Mouse (Mus musculus) left cerebral cortex, postnatal 36 days (tissue): ENCODE results near the gene Zfp277. TPM values are rescaled to one million over a fixed set of nuclear protein-coding genes. Genes with fewer than 3 reads are reported as not detected.

ENCODE experiments used
- DNase-seq, 2 experiments: peaks; one replicate each; pipeline ENCODE4 v3.0.0; 2021 to 2022; ENCODE audit warnings: low spot score in 2 of 2, mixed read lengths in 1 of 2
- intact Hi-C: fragments of 180-260 bp; cut with DNase I; formaldehyde crosslinking; loops from one replicate; pipeline ENCODE4 v1.15.1; 2025
- total RNA-seq, 2 experiments: library from RNA; stranded (reverse); gene quantifications; 2 replicates each; pipeline ENCODE4 v1.2.3; 2021

Zfp277 gene
- total RNA-seq, 2 experiments from 2014 or later: 16.6 to 20.1 TPM

DNA sequence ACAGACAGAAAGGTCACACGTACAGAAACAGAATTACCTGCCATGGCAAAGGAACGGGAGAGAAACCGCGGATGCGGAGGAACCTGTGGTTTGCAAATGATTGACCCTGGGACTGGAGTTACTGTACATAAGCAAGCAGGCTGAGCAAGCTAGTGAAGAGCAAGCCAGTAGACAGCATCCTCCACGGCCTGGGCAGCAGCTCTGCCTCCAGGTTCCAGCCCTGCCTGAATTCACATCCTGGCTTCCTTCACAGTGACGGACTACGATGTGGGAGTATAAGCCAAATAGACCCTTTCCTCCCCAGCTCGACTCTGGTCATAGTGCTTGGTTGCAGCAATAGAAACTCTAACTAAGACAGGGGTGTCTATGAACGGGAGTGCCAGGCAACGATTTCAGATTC, 63.9 kb downstream of the Zfp277 start:
- intact Hi-C loops: no loop called here

DNA sequence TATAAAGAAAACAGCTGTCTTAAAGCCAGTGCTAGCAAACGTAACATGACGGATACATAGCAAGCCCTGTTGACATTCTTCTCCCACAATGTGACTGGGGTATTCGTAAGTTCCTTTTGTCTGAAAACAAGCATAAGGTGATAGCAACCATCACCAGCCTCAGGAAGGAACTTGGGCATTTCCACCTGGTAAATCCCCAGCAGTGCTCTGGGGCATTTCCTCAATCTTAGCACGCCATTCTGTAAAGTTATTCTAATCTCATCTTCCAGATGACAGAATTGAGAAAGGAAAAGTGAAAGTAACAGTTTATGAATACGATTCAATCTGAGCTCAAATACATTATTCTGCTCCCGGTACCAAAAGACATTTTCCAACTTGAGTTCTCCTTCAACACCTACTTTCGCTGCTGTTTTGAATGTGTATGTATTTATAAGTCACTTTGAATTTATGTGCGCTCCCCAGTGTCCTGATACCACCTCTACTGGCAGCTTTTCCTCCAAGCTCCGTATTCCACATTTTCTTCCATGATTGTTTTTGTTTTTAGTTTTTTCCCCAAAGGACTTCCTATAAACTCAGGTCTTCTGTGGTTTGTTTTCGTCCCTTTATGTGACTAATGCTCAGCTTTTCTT, 64.4 kb downstream of the Zfp277 start:
- intact Hi-C loops: no loop called here
- DNase-seq: no peak

More for the DNA sequence above, 63.9 kb downstream of the Zfp277 start:
- DNase-seq: peak in 1 of 2 experiments; percentile 22

- no peak for DNase-seq
- intact Hi-C loops: no loop called here
Observed at GRCm38 (mm10) chr12:40379538-40379923, 66.2 kb downstream of the Zfp277 start.

- intact Hi-C loops: no loop called here
Observed at GRCm38 (mm10) chr12:40378621-40379537, 66.8 kb downstream of the Zfp277 start.

DNA sequence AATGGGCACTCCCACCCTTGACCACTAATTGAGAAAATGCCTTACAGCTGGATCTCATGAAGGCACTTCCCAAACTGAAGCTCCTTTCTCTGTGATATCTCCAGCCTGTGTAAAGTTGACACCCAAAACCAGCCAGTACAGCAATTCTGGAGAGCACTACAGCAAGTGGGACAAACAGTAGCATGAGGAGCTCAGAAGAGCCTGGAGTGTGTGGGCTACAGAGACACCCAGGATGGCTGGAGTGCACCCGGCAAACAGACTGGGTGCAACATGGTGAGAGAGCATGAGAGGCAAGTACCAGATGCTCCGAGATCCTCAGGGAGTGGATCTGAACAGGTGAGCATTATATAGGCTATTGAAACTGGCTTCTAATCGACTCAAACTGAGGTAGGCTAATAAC, 93.8 kb downstream of the Zfp277 start:
- intact Hi-C loops: no loop called here
- no peak for DNase-seq

More at GRCm38 (mm10) chr12:40378621-40379537, 66.8 kb downstream of the Zfp277 start:
- no peak for DNase-seq

- intact Hi-C loops: no loop called here
- no peak for DNase-seq
Observed at GRCm38 (mm10) chr12:40348251-40348650, 97.5 kb downstream of the Zfp277 start.

- DNase-seq: no peak
- intact Hi-C loops: no loop called here
Observed at GRCm38 (mm10) chr12:40347060-40347698, 98.5 kb downstream of the Zfp277 start.

DNA sequence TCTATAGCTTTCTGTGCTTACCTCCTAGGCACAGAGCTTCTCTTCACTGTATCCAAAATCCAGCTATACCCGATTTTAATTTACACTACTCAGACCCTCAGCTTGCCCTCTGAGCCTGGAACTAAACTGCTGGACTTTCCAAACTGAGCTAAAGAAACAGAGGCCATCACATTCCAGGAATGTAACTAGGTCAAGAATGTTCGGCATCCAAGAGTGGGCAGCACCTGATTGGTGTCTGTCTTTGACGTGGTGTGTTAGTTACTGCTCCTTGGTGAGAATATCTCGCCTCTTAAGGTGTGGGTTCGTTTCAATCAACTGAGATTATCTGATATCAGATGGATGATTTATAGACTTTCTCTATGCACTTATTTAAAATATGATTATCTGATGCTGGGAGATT, 104.3 kb downstream of the Zfp277 start:
- intact Hi-C loops: no loop called here
- DNase-seq: no peak

- intact Hi-C loops: no loop called here
- DNase-seq: no peak
Observed at GRCm38 (mm10) chr12:40335303-40335702, 110.4 kb downstream of the Zfp277 start.

GRCm38 (mm10) chr12:40331467-40331866, 114.2 kb downstream of the Zfp277 start:
- intact Hi-C loops: no loop called here
- no peak for DNase-seq

DNA sequence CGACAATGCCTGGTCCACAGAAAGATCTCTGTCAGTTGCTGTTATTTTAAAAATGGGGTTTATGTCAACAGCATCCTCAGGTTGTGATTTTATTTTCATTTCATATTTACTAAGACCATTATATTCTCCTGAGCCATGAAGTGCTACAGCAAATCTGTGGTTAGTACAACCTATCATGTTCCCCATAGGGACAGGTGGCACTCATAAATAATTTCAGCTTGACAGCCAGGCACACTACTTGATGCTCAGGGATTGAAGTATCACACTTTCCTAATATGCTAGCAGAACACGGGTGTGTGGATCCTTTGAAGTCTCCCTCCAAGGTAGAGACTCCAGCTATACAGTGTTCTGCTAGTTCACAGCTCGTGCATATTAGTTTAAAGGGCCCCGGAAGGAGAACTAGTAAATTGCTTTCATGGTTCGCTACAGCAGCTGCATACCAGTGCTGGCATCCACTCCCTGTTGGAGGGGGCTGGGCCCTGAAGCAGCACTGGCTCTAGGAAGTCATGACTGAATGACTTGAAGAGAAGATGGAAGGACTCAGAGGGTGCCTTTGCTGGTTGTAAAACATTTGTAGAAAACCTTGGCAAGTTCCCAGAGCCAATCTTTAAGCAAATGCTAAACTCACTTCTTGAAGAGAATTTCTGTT, 118.6 kb downstream of the Zfp277 start:
- DNase-seq: no peak
- intact Hi-C loops: no loop called here

DNA sequence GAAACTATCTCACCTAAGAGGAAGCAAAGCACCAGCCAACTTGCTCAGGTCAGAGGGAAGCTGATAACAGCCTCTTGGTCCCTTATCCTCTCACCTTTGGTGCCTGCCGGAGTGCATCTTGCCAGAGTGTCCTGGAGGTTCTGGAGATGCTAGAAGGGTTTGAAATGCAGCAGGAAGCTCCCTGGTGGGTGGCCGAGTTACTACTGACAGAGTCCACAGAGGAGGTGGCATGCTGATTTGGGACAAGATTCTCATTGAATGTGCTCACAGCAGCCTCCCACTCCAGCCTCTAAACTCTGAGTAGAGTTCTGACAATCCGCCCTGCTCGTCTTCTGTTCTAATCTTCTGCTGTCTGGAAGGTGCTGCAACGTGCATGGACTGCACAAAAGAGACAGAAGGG, 120.1 kb downstream of the Zfp277 start:
- intact Hi-C loops: no loop called here
- no peak for DNase-seq

DNA sequence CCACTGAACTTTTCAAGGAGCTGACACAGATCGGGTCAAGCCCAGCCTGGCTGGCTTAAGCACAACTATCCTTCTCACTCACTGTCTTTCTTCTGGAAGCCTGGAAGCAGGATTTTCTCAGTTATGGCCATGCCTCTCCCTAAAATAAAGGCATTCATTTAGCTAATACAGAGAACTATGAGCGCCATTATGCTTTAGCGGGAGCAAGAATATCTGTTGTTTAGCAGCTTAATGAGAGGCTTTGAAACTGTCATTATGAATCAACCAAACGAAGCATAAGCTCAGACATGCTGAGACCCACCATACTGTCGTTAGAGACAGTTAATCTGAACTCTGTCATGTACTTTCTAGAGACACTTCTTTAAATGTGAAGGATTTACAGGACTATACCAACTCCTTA, 120.9 kb downstream of the Zfp277 start:
- intact Hi-C loops: no loop called here
- no peak for DNase-seq

GRCm38 (mm10) chr12:40315146-40315545, 130.6 kb downstream of the Zfp277 start:
- intact Hi-C loops: no loop called here

DNA sequence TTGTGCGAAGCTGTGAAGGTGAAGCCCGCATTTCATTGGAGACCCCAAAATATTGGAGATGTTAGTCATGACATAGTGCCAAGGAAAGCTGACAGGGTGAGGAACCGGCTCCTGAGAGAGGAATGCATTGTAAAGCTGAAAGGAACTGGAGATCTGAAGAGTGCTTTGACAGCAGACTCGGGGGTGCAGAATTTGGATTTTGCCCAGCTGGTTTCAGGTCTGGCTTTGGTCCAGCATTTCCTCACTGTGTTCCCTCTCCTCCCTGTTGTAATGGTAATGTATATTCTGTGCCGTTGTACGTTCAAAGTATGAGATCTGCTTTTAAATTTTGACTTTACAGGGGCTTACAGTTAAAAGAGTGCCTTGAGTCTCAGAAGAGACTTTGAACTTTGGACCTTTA, 141.7 kb downstream of the Zfp277 start:
- DNase-seq: no peak
- intact Hi-C loops: no loop called here

More at GRCm38 (mm10) chr12:40315146-40315545, 130.6 kb downstream of the Zfp277 start:
- no peak for DNase-seq

- intact Hi-C loops: no loop called here
- DNase-seq: no peak
Observed at GRCm38 (mm10) chr12:40298636-40299035, 147.1 kb downstream of the Zfp277 start.

DNA sequence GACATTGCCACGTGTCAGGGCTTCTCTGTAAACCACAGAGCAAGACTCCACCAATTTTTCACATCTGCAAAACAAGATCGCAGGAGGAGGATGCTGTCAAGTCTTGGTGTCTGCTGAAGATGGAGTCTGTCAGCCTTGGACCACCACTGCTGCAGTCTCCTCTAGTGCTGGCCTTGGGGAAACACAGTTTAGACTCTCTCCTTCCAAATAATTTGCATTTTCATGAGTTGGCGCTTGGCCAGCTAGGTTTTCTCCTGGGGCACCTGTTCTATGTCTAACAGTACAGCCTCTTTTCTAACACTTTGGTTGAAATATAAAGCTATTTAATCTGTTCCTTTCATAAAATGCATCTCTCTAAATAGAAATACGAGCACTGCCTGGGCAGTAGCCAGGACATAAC, 159.2 kb downstream of the Zfp277 start:
- intact Hi-C loops: no loop called here
- no peak for DNase-seq

- intact Hi-C loops: no loop called here
- DNase-seq: no peak
Observed at GRCm38 (mm10) chr12:40280596-40281325, 164.9 kb downstream of the Zfp277 start.

DNA sequence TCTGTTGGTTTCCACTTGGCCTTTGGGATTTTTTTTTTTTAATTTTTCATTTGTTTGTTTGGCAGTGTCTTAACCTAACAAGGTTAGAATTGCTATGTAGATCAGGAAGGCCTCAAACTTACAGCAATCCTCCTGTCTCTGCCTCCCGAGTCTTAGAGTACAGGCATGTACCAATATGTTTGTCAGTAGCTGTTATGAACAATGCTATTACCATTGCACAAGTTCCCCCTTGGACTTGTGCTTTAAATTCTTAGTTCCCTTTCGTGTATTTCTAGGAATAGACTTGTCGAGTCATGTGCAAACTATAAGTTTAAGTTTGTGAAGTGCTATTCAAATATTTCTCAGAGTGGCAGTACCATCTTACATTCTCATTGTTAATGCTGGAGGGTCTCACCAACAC, 168.1 kb downstream of the Zfp277 start:
- intact Hi-C loops: no loop called here
- DNase-seq: no peak
